Mouse (Mus musculus): ENCODE measurements around the gene Irf9.

Gene Irf9

GRCm38 (mm10) chr14:55581981-55582681 lies 21.2 kb upstream of the Irf9 start:
- DNase-seq: no peak

- DNase-seq: no peak
These were observed 19.1 kb upstream of the Irf9 start for GRCm38 (mm10) chr14:55584303-55584701.

- DNase-seq: peak; percentile 48
These were observed 18.4 kb upstream of the Irf9 start, which contains the start of gene Emc9 for GRCm38 (mm10) chr14:55584702-55585565. Gene Emc9 (minus strand): TSS chr14:55585302.

- DNase-seq: peak; percentile 35
These were observed 17.8 kb upstream of the Irf9 start for GRCm38 (mm10) chr14:55585566-55585960.

- DNase-seq: no peak
These were observed 17.2 kb upstream of the Irf9 start for GRCm38 (mm10) chr14:55586149-55586548.

GRCm38 (mm10) chr14:55589271-55589670 lies 14.1 kb upstream of the Irf9 start:
- no peak for DNase-seq

- no peak for DNase-seq
These were observed 13.5 kb upstream of the Irf9 start for GRCm38 (mm10) chr14:55589771-55590448.

GRCm38 (mm10) chr14:55590748-55591330 lies 12.5 kb upstream of the Irf9 start, which contains the start of gene Psme2:
Gene Psme2 (minus strand): TSS chr14:55591113.
- DNase-seq: peak; percentile 73

- DNase-seq: peak; percentile 87
These were observed 12.0 kb upstream of the Irf9 start, which contains the start of gene Rnf31 for GRCm38 (mm10) chr14:55591331-55591891. Gene Rnf31 (plus strand): TSS chr14:55591708.

- no peak for DNase-seq
These were observed 11.1 kb upstream of the Irf9 start for GRCm38 (mm10) chr14:55592226-55592625.

GRCm38 (mm10) chr14:55596036-55596690 lies 7.2 kb upstream of the Irf9 start:
- no peak for DNase-seq

- DNase-seq: no peak
These were observed 4.6 kb upstream of the Irf9 start for GRCm38 (mm10) chr14:55598521-55599390.

GRCm38 (mm10) chr14:55603633-55604576 lies 534 bp downstream of the Irf9 start:
- peak; percentile 97 for DNase-seq

GRCm38 (mm10) chr14:55604823-55605222 lies 1.5 kb downstream of the Irf9 start:
- DNase-seq: no peak

GRCm38 (mm10) chr14:55605743-55606459 lies 2.5 kb downstream of the Irf9 start:
- DNase-seq: no peak

GRCm38 (mm10) chr14:55608339-55608738 lies 5.0 kb downstream of the Irf9 start:
- DNase-seq: no peak

- DNase-seq: no peak
These were observed 10.0 kb downstream of the Irf9 start for GRCm38 (mm10) chr14:55613346-55613745.

- no peak for DNase-seq
These were observed 11.3 kb downstream of the Irf9 start for GRCm38 (mm10) chr14:55614565-55615178.

GRCm38 (mm10) chr14:55615876-55616275 lies 12.5 kb downstream of the Irf9 start:
- DNase-seq: no peak
